Mouse (Mus musculus): Measurements from ENCODE around the gene Gm6793. TPM values are rescaled to one million over a fixed set of nuclear protein-coding genes. Genes with fewer than 3 reads are reported as not detected.

Gene Gm6793
- polyA plus RNA-seq, 1 experiment from 2014 or later: 1.2 TPM

- ATAC-seq (ENCODE audit: low FRiP score, low TSS enrichment): no peak
- no peaks in the 10 kb centered on the region for H3K4me1 ChIP-seq (ENCODE audit: control insufficient read depth, insufficient read depth, low read length)
- H3K9me3 ChIP-seq (ENCODE audit: control insufficient read depth, low read length): no peaks in the 10 kb centered on the region
- no peak overlapping the region for H3K4me3 ChIP-seq (ENCODE audit: low read length)
- H3K27ac ChIP-seq (ENCODE audit: low read depth, low read length): no peak overlapping the region
- WGBS: 52% methylated on average over 7 of the region's 7 CpGs
- H3K4me2 ChIP-seq (replicated peaks; ENCODE audit: low read depth, low read length): no peak overlapping the region
- no peak overlapping the region for H3K9ac ChIP-seq (ENCODE audit: low read depth, low read length)
- H3K36me3 ChIP-seq (ENCODE audit: control insufficient read depth, insufficient read depth, low read length): no peaks in the 10 kb centered on the region
- H3K27me3 ChIP-seq (ENCODE audit: control insufficient read depth, insufficient read depth, low read length): no peaks in the 10 kb centered on the region
These were observed 18.2 kb upstream of the Gm6793 start for GRCm38 (mm10) chr8:112033071-112033470.

GRCm38 (mm10) chr8:112030663-112031062, 15.8 kb upstream of the Gm6793 start:
- WGBS: 70% methylated on average over 6 of the region's 6 CpGs
- Histone ChIP-seq H3K4me3 (ENCODE audit: low read length) (no peak overlapping the region), H3K27me3 (ENCODE audit: control insufficient read depth, insufficient read depth, low read length) (no peaks in the 10 kb centered on the region), H3K36me3 (ENCODE audit: control insufficient read depth, insufficient read depth, low read length) (no peaks in the 10 kb centered on the region), H3K9me3 (ENCODE audit: control insufficient read depth, low read length) (no peaks in the 10 kb centered on the region), H3K4me1 (ENCODE audit: control insufficient read depth, insufficient read depth, low read length) (no peaks in the 10 kb centered on the region), H3K4me2 (replicated peaks; ENCODE audit: low read depth, low read length) (no peak overlapping the region), H3K9ac (ENCODE audit: low read depth, low read length) (no peak overlapping the region), H3K27ac (ENCODE audit: low read depth, low read length) (no peak overlapping the region)
- ATAC-seq (ENCODE audit: low FRiP score, low TSS enrichment): no peak

GRCm38 (mm10) chr8:112029455-112029854, 14.6 kb upstream of the Gm6793 start:
- H3K4me2 ChIP-seq (replicated peaks; ENCODE audit: low read depth, low read length): no peak overlapping the region
- no peaks in the 10 kb centered on the region for H3K9me3 ChIP-seq (ENCODE audit: control insufficient read depth, low read length)
- no peak overlapping the region for H3K4me3 ChIP-seq (ENCODE audit: low read length)
- ATAC-seq (ENCODE audit: low FRiP score, low TSS enrichment): no peak
- H3K9ac ChIP-seq (ENCODE audit: low read depth, low read length): no peak overlapping the region
- WGBS: 85% methylated on average over 7 of the region's 7 CpGs
- H3K36me3 ChIP-seq (ENCODE audit: control insufficient read depth, insufficient read depth, low read length): no peaks in the 10 kb centered on the region
- H3K4me1 ChIP-seq (ENCODE audit: control insufficient read depth, insufficient read depth, low read length): no peaks in the 10 kb centered on the region
- H3K27me3 ChIP-seq (ENCODE audit: control insufficient read depth, insufficient read depth, low read length): no peaks in the 10 kb centered on the region
- H3K27ac ChIP-seq (ENCODE audit: low read depth, low read length): no peak overlapping the region

DNA sequence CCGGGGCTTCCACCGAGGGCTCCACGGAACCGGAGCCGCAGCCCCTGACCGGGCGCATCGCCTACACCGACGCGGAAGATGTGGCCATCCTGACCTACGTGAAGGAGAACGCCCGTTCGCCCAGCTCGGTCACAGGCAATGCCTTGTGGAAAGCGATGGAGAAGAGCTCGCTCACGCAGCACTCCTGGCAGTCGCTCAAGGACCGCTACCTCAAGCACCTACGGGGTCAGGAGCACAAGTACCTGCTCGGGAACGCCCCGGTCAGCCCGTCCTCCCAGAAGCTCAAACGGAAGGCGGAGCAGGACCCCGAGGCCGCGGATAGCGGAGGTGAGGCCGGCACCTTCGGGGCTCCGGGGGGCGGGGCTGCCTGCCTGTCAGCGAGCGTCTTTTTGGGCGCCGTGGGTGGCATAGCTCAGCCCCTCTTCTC, 3.0 kb downstream of the Gm6793 start:
- peaks cover 15% of the 10 kb centered on the region; the same call in 1 of the 2 replicates for H3K36me3 ChIP-seq (ENCODE audit: control insufficient read depth, insufficient read depth, low read length)
- peak; percentile 63 for ATAC-seq (ENCODE audit: low FRiP score, low TSS enrichment)
- H3K27me3 ChIP-seq (ENCODE audit: control insufficient read depth, insufficient read depth, low read length): no peaks in the 10 kb centered on the region
- H3K9ac ChIP-seq (ENCODE audit: low read depth, low read length): peak overlapping the region; percentile 90
- peak overlapping the region; percentile 74 for H3K27ac ChIP-seq (ENCODE audit: low read depth, low read length)
- WGBS: under 1% methylated on average over 39 of the region's 40 CpGs
- H3K9me3 ChIP-seq (ENCODE audit: control insufficient read depth, low read length): no peaks in the 10 kb centered on the region
- H3K4me3 ChIP-seq (ENCODE audit: low read length): peak overlapping the region; percentile 93
- H3K4me2 ChIP-seq (replicated peaks; ENCODE audit: low read depth, low read length): peak overlapping the region; percentile 96
- H3K4me1 ChIP-seq (ENCODE audit: control insufficient read depth, insufficient read depth, low read length): peaks cover 6% of the 10 kb centered on the region

- Histone ChIP-seq H3K9me3 (ENCODE audit: control insufficient read depth, low read length) (no peaks in the 10 kb centered on the region), H3K4me2 (replicated peaks; ENCODE audit: low read depth, low read length) (peak within 1 kb of the TSS; percentile 96), H3K4me3 (ENCODE audit: low read length) (peak within 1 kb of the TSS; percentile 93), H3K4me1 (ENCODE audit: control insufficient read depth, insufficient read depth, low read length) (peaks cover 6% of the 10 kb centered on the region), H3K27me3 (ENCODE audit: control insufficient read depth, insufficient read depth, low read length) (no peaks in the 10 kb centered on the region), H3K27ac (ENCODE audit: low read depth, low read length) (peak within 1 kb of the TSS; percentile 74), H3K36me3 (ENCODE audit: control insufficient read depth, insufficient read depth, low read length) (peaks cover 11% of the 10 kb centered on the region; the same call in 1 of the 2 replicates), H3K9ac (ENCODE audit: low read depth, low read length) (peak within 1 kb of the TSS; percentile 90)
- WGBS: under 1% methylated on average over 61 of the region's 61 CpGs
- ATAC-seq (ENCODE audit: low FRiP score, low TSS enrichment): peak; percentile 92
These were observed 3.6 kb downstream of the Gm6793 start, which contains the start of the genes Kars and Terf2ip for GRCm38 (mm10) chr8:112010997-112011815. Kars (minus strand) TSS chr8:112011323. Terf2ip (plus strand) TSS chr8:112011398.

DNA sequence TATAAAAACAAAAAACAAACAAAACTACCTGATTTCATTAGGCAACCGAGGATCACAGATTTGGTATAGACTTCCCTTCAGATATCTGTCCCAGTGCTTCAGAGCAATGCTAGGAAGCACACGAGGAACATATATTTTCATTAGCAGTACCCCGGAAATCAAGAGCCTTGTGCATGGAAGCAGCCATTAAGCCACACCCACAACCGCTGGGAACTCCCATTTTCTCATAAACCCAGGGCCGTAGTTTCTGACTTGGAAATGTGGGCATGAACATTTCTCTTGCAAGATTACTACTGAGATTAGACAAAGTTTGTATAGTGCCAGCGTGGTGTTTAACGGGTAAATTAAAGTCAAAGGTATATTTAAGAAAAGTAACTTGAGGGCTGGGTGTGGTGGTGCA, 5.3 kb downstream of the Gm6793 start:
- Histone ChIP-seq H3K4me2 (replicated peaks; ENCODE audit: low read depth, low read length) (no peak overlapping the region), H3K27ac (ENCODE audit: low read depth, low read length) (no peak overlapping the region), H3K9ac (ENCODE audit: low read depth, low read length) (no peak overlapping the region), H3K9me3 (ENCODE audit: control insufficient read depth, low read length) (no peaks in the 10 kb centered on the region), H3K36me3 (ENCODE audit: control insufficient read depth, insufficient read depth, low read length) (peaks cover 14% of the 10 kb centered on the region), H3K27me3 (ENCODE audit: control insufficient read depth, insufficient read depth, low read length) (no peaks in the 10 kb centered on the region), H3K4me1 (ENCODE audit: control insufficient read depth, insufficient read depth, low read length) (peaks cover 6% of the 10 kb centered on the region), H3K4me3 (ENCODE audit: low read length) (no peak overlapping the region; the same call in 1 of the 2 replicates)
- WGBS: 89% methylated on average over 7 of the region's 7 CpGs
- no peak for ATAC-seq (ENCODE audit: low FRiP score, low TSS enrichment)

DNA sequence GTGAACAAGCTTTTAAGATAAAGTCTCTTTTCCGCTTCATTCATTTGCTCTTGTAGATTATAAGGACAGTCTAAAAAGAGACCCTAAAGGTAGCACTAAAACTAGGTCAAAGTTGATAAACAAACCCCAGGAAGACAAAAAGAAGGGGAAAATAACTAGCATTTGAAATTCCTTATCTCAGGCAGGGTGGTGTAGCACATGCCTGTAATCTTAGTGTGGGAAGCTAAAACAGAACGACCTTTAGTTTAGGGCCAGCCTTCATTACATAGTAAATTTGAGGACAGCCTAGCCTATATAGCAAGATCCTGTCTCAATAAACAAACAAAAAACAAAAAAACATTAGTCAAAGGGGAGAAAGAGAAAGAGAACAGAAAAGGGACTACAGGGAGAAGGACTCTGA, 7.2 kb downstream of the Gm6793 start:
- no peak overlapping the region for H3K27ac ChIP-seq (ENCODE audit: low read depth, low read length)
- no peak overlapping the region for H3K4me2 ChIP-seq (replicated peaks; ENCODE audit: low read depth, low read length)
- no peaks in the 10 kb centered on the region for H3K9me3 ChIP-seq (ENCODE audit: control insufficient read depth, low read length)
- H3K27me3 ChIP-seq (ENCODE audit: control insufficient read depth, insufficient read depth, low read length): no peaks in the 10 kb centered on the region
- no peak overlapping the region for H3K9ac ChIP-seq (ENCODE audit: low read depth, low read length)
- 93% methylated on average over 2 of the region's 2 CpGs for WGBS
- H3K4me1 ChIP-seq (ENCODE audit: control insufficient read depth, insufficient read depth, low read length): no peaks in the 10 kb centered on the region; the same call in 1 of the 2 replicates
- H3K36me3 ChIP-seq (ENCODE audit: control insufficient read depth, insufficient read depth, low read length): peaks cover 30% of the 10 kb centered on the region
- no peak for ATAC-seq (ENCODE audit: low FRiP score, low TSS enrichment)
- no peak overlapping the region for H3K4me3 ChIP-seq (ENCODE audit: low read length)

DNA sequence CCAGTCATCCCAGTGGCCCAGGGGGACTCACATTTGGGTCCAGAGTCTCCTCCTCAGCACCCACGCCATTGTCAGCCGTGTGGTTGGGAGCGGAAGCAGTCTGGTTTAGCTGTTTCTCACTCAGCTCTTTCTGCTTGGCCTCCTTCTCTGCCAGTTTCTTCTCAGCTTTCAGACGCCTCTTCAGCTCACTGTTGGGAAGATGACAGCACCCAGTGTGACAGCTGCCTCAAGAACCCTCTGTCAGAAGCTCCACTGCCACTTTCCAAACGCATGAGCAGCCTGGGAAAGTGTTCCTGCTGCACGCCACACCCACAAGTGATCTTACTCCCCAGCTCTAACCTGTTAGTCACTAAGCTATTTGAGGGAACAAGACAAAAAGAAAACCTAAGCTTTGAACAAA, 9.2 kb downstream of the Gm6793 start:
- peaks cover 51% of the 10 kb centered on the region for H3K36me3 ChIP-seq (ENCODE audit: control insufficient read depth, insufficient read depth, low read length)

DNA sequence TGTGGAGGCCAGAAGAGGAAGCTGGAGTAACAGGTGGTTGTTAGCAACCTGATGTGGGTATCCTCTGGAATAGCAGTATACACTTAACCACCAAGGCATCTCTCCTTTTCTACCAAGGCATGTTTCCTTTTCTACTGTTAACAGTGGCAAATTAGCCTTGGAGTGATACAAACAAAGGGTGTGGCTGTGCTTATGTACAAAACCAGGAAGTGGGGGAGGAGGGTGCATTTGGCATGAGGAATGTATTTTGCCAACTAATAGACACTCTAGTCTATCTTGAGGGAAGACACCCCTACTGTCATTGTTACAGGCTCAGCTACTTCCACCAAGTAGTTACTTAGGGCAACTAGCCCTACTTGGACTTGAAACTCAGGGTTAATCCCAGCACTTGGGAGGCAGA, 10.1 kb downstream of the Gm6793 start:
- peaks cover 59% of the 10 kb centered on the region for H3K36me3 ChIP-seq (ENCODE audit: control insufficient read depth, insufficient read depth, low read length)
- H3K9ac ChIP-seq (ENCODE audit: low read depth, low read length): no peak overlapping the region
- H3K27ac ChIP-seq (ENCODE audit: low read depth, low read length): no peak overlapping the region
- no peak overlapping the region for H3K4me3 ChIP-seq (ENCODE audit: low read length)
- H3K4me1 ChIP-seq (ENCODE audit: control insufficient read depth, insufficient read depth, low read length): no peaks in the 10 kb centered on the region
- no peaks in the 10 kb centered on the region for H3K9me3 ChIP-seq (ENCODE audit: control insufficient read depth, low read length)
- no peak for ATAC-seq (ENCODE audit: low FRiP score, low TSS enrichment)
- H3K27me3 ChIP-seq (ENCODE audit: control insufficient read depth, insufficient read depth, low read length): no peaks in the 10 kb centered on the region
- no peak overlapping the region for H3K4me2 ChIP-seq (replicated peaks; ENCODE audit: low read depth, low read length)

More for the DNA sequence above, 9.2 kb downstream of the Gm6793 start:
- Histone ChIP-seq H3K9me3 (ENCODE audit: control insufficient read depth, low read length) (no peaks in the 10 kb centered on the region), H3K27me3 (ENCODE audit: control insufficient read depth, insufficient read depth, low read length) (no peaks in the 10 kb centered on the region), H3K27ac (ENCODE audit: low read depth, low read length) (no peak overlapping the region), H3K4me3 (ENCODE audit: low read length) (no peak overlapping the region), H3K4me1 (ENCODE audit: control insufficient read depth, insufficient read depth, low read length) (no peaks in the 10 kb centered on the region; the same call in 1 of the 2 replicates), H3K9ac (ENCODE audit: low read depth, low read length) (no peak overlapping the region), H3K4me2 (replicated peaks; ENCODE audit: low read depth, low read length) (no peak overlapping the region)
- ATAC-seq (ENCODE audit: low FRiP score, low TSS enrichment): no peak
- WGBS: 93% methylated on average over 6 of the region's 6 CpGs

Measured in kidney, embryonic 14.5 days (tissue).